Mouse (Mus musculus): Measurements from ENCODE around the gene Nme3. TPM values are rescaled to one million over a fixed set of nuclear protein-coding genes. Genes with fewer than 3 reads are reported as not detected.

Gene Nme3
- polyA plus RNA-seq, 1 experiment from 2014 or later = 43.2 TPM

- no peak for ATAC-seq (ENCODE audit: low FRiP score, low read depth)
- no peaks in the 10 kb centered on the region for H3K4me1 ChIP-seq
- peaks cover 42% of the 10 kb centered on the region for H3K36me3 ChIP-seq
- H3K4me2 ChIP-seq (replicated peaks) = no peak overlapping the region
- no peaks in the 10 kb centered on the region for H3K9me3 ChIP-seq
- 90% methylated on average over 8 of the region's 8 CpGs for WGBS
- H3K27me3 ChIP-seq = no peaks in the 10 kb centered on the region
- H3K4me3 ChIP-seq = no peak overlapping the region
- H3K27ac ChIP-seq (replicated peaks) = no peak overlapping the region
- no peak overlapping the region for H3K9ac ChIP-seq (replicated peaks)
These were observed 36.2 kb upstream of the Nme3 start for GRCm38 (mm10) chr17:24860076-24860475.

GRCm38 (mm10) chr17:24861785-24862184 is 34.5 kb upstream of the Nme3 start:
- 94% methylated on average over 3 of the region's 3 CpGs for WGBS
- ATAC-seq (ENCODE audit: low FRiP score, low read depth) = no peak
- Histone ChIP-seq H3K4me3 (no peak overlapping the region), H3K9ac (replicated peaks) (no peak overlapping the region), H3K27me3 (no peaks in the 10 kb centered on the region), H3K27ac (replicated peaks) (no peak overlapping the region), H3K4me2 (replicated peaks) (no peak overlapping the region), H3K4me1 (no peaks in the 10 kb centered on the region), H3K9me3 (no peaks in the 10 kb centered on the region), H3K36me3 (peaks cover 35% of the 10 kb centered on the region)

GRCm38 (mm10) chr17:24865776-24866175 is 30.5 kb upstream of the Nme3 start, which contains the start of gene Igfals:
Gene Igfals (plus strand): TSS chr17:24865997.
- H3K9ac ChIP-seq (replicated peaks) = no peak within 1 kb of the TSS

GRCm38 (mm10) chr17:24867914-24868313 is 28.4 kb upstream of the Nme3 start:
- no peaks in the 10 kb centered on the region for H3K4me1 ChIP-seq
- no peak overlapping the region for H3K9ac ChIP-seq (replicated peaks)
- H3K36me3 ChIP-seq = 0 out of 2 replicates have a peak, but pooled peaks cover 5% of the 10 kb centered on the region
- H3K27me3 ChIP-seq = no peaks in the 10 kb centered on the region
- H3K4me3 ChIP-seq = no peak overlapping the region
- 94% methylated on average over 10 of the region's 10 CpGs for WGBS
- H3K4me2 ChIP-seq (replicated peaks) = no peak overlapping the region
- H3K27ac ChIP-seq (replicated peaks) = no peak overlapping the region
- no peak for ATAC-seq (ENCODE audit: low FRiP score, low read depth)
- H3K9me3 ChIP-seq = no peaks in the 10 kb centered on the region

More at GRCm38 (mm10) chr17:24865776-24866175, 30.5 kb upstream of the Nme3 start, which contains the start of gene Igfals:
- no peaks in the 10 kb centered on the region for H3K27me3 ChIP-seq
- no peak within 1 kb of the TSS for H3K27ac ChIP-seq (replicated peaks)
- no peaks in the 10 kb centered on the region for H3K4me1 ChIP-seq
- no peak for ATAC-seq (ENCODE audit: low FRiP score, low read depth)
- H3K4me2 ChIP-seq (replicated peaks) = no peak within 1 kb of the TSS
- H3K4me3 ChIP-seq = no peak within 1 kb of the TSS
- 90% methylated on average over 8 of the region's 8 CpGs for whole genome bisulfite sequencing
- H3K9me3 ChIP-seq = no peaks in the 10 kb centered on the region
- peaks cover 24% of the 10 kb centered on the region for H3K36me3 ChIP-seq

GRCm38 (mm10) chr17:24873695-24874404 is 22.4 kb upstream of the Nme3 start:
- Histone ChIP-seq H3K4me3 (no peak overlapping the region), H3K27ac (replicated peaks) (no peak overlapping the region), H3K4me1 (no peaks in the 10 kb centered on the region), H3K9me3 (no peaks in the 10 kb centered on the region), H3K36me3 (no peaks in the 10 kb centered on the region), H3K9ac (replicated peaks) (no peak overlapping the region), H3K4me2 (replicated peaks) (no peak overlapping the region), H3K27me3 (no peaks in the 10 kb centered on the region; the same call in 1 of the 2 replicates)
- ATAC-seq (ENCODE audit: low FRiP score, low read depth) = no peak
- 48% methylated on average over 4 of the region's 4 CpGs for WGBS

GRCm38 (mm10) chr17:24874405-24874745 is 21.9 kb upstream of the Nme3 start:
- Histone ChIP-seq H3K9me3 (no peaks in the 10 kb centered on the region), H3K4me3 (no peak overlapping the region), H3K4me2 (replicated peaks) (no peak overlapping the region), H3K36me3 (no peaks in the 10 kb centered on the region), H3K27ac (replicated peaks) (no peak overlapping the region), H3K27me3 (no peaks in the 10 kb centered on the region; the same call in 1 of the 2 replicates), H3K4me1 (no peaks in the 10 kb centered on the region), H3K9ac (replicated peaks) (no peak overlapping the region)
- WGBS = 39% methylated on average over 1 of the region's 1 CpGs
- no peak for ATAC-seq (ENCODE audit: low FRiP score, low read depth)

GRCm38 (mm10) chr17:24874989-24875388 is 21.3 kb upstream of the Nme3 start:
- no peak for ATAC-seq (ENCODE audit: low FRiP score, low read depth)
- Histone ChIP-seq H3K27me3 (no peaks in the 10 kb centered on the region; the same call in 1 of the 2 replicates), H3K9me3 (no peaks in the 10 kb centered on the region), H3K36me3 (no peaks in the 10 kb centered on the region), H3K4me3 (no peak overlapping the region), H3K27ac (replicated peaks) (no peak overlapping the region), H3K4me1 (no peaks in the 10 kb centered on the region), H3K9ac (replicated peaks) (no peak overlapping the region), H3K4me2 (replicated peaks) (no peak overlapping the region)
- WGBS = 74% methylated on average over 8 of the region's 8 CpGs

GRCm38 (mm10) chr17:24877336-24878116 is 18.8 kb upstream of the Nme3 start:
- 67% methylated on average over 10 of the region's 10 CpGs for WGBS
- ATAC-seq (ENCODE audit: low FRiP score, low read depth) = no peak
- H3K27ac ChIP-seq (replicated peaks) = no peak overlapping the region
- H3K9ac ChIP-seq (replicated peaks) = no peak overlapping the region; the same call in 1 of the 2 replicates
- H3K9me3 ChIP-seq = no peaks in the 10 kb centered on the region
- H3K4me3 ChIP-seq = no peak overlapping the region
- no peaks in the 10 kb centered on the region for H3K36me3 ChIP-seq
- no peaks in the 10 kb centered on the region; the same call in 1 of the 2 replicates for H3K27me3 ChIP-seq
- no peak overlapping the region for H3K4me2 ChIP-seq (replicated peaks)
- no peaks in the 10 kb centered on the region for H3K4me1 ChIP-seq

GRCm38 (mm10) chr17:24878117-24878397 is 18.2 kb upstream of the Nme3 start:
- H3K27ac ChIP-seq (replicated peaks) = no peak overlapping the region
- no peak overlapping the region for H3K4me3 ChIP-seq
- ATAC-seq (ENCODE audit: low FRiP score, low read depth) = no peak
- H3K4me2 ChIP-seq (replicated peaks) = no peak overlapping the region
- 43% methylated on average over 5 of the region's 5 CpGs for WGBS
- no peaks in the 10 kb centered on the region; the same call in 1 of the 2 replicates for H3K27me3 ChIP-seq
- peaks cover 4% of the 10 kb centered on the region for H3K36me3 ChIP-seq
- H3K9ac ChIP-seq (replicated peaks) = no peak overlapping the region; the same call in 1 of the 2 replicates
- no peaks in the 10 kb centered on the region for H3K9me3 ChIP-seq
- H3K4me1 ChIP-seq = no peaks in the 10 kb centered on the region

- H3K4me3 ChIP-seq = no peak overlapping the region
- ATAC-seq (ENCODE audit: low FRiP score, low read depth) = no peak
- no peak overlapping the region; the same call in 1 of the 2 replicates for H3K9ac ChIP-seq (replicated peaks)
- no peak overlapping the region for H3K4me2 ChIP-seq (replicated peaks)
- H3K27ac ChIP-seq (replicated peaks) = no peak overlapping the region
- WGBS = 74% methylated on average over 8 of the region's 8 CpGs
- H3K4me1 ChIP-seq = no peaks in the 10 kb centered on the region
- H3K36me3 ChIP-seq = peaks cover 9% of the 10 kb centered on the region
- no peaks in the 10 kb centered on the region for H3K9me3 ChIP-seq
- H3K27me3 ChIP-seq = no peaks in the 10 kb centered on the region; the same call in 1 of the 2 replicates
These were observed 17.8 kb upstream of the Nme3 start for GRCm38 (mm10) chr17:24878531-24878930.

GRCm38 (mm10) chr17:24881738-24882440 is 14.4 kb upstream of the Nme3 start:
- no peak overlapping the region for H3K4me2 ChIP-seq (replicated peaks)
- H3K27ac ChIP-seq (replicated peaks) = no peak overlapping the region
- no peaks in the 10 kb centered on the region for H3K9me3 ChIP-seq
- no peak for ATAC-seq (ENCODE audit: low FRiP score, low read depth)
- H3K9ac ChIP-seq (replicated peaks) = no peak overlapping the region
- 59% methylated on average over 7 of the region's 7 CpGs for WGBS
- H3K4me3 ChIP-seq = no peak overlapping the region
- no peaks in the 10 kb centered on the region; the same call in 1 of the 2 replicates for H3K27me3 ChIP-seq
- H3K36me3 ChIP-seq = peaks cover 18% of the 10 kb centered on the region
- H3K4me1 ChIP-seq = peaks cover 13% of the 10 kb centered on the region

- Histone ChIP-seq H3K4me1 (peaks cover 29% of the 10 kb centered on the region), H3K9me3 (no peaks in the 10 kb centered on the region), H3K4me2 (replicated peaks) (no peak overlapping the region), H3K36me3 (peaks cover 22% of the 10 kb centered on the region), H3K27ac (replicated peaks) (no peak overlapping the region), H3K9ac (replicated peaks) (no peak overlapping the region), H3K27me3 (no peaks in the 10 kb centered on the region), H3K4me3 (no peak overlapping the region)
- 91% methylated on average over 6 of the region's 6 CpGs for WGBS
- ATAC-seq (ENCODE audit: low FRiP score, low read depth) = no peak
These were observed 11.9 kb upstream of the Nme3 start for GRCm38 (mm10) chr17:24884391-24884790.
